Mouse (Mus musculus): ENCODE measurements around the gene Cxcl5. TPM values are rescaled to one million over a fixed set of nuclear protein-coding genes. Genes with fewer than 3 reads are reported as not detected.

The Cxcl5 gene
- polyA plus RNA-seq (2011; ENCODE audit: insufficient read length, low read depth, missing spikeins): 61.8 and 135 TPM in 2 replicates

DNA sequence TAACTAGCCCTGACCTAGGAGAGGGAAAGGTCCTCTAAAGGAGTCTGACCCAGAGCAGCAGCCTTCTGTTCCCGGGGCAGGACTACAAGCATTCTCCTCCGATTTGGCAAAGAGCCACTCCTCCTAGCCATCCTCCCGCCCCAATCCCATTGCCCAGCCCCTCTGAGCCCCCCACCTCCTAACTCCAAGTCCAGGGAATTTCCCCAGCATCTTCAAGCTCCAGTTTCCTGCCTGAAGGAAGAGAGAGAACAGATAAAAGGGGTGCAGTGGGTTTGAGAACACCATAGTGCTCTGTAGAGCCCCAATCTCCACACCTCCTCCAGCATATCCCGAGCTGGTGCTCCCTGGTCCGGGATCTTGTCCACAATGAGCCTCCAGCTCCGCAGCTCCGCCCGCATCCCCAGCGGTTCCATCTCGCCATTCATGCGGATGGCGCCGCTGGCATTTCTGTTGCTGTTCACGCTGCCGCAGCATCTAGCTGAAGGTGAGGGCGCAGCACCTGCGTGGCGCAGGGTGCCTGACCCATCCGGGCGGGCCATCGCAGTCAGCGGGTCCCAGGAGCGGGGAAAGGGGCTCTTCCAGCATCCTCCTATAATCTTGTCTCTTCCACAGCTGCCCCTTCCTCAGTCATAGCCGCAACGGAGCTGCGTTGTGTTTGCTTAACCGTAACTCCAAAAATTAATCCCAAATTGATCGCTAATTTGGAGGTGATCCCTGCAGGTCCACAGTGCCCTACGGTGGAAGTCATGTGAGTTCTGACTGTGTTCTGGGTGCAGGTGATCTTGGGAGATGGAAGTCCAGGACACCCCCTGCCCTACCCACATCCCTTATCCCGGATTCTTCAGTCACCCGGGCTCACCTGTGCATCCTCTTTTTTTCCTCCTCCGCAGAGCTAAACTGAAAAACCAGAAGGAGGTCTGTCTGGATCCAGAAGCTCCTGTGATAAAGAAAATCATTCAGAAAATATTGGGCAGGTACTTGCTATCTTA, at the start of gene Cxcl5:
Cxcl5 (plus strand) TSS at position 284 of the 989 bp plus-strand sequence.
- Histone ChIP-seq H3K4me3 (ENCODE audit: insufficient read depth, low read length) (peak within 1 kb of the TSS; percentile 3; the same call in 1 of the 2 replicates), H3K27ac (ENCODE audit: insufficient read depth, low read length) (peak within 1 kb of the TSS; percentile 78), H3K4me1 (ENCODE audit: control insufficient read depth, insufficient read depth, low read length) (peaks cover 9% of the 10 kb centered on the region)
- TF ChIP-seq CTCF (IDR thresholded peaks at IDR 0.05; ENCODE audit: borderline replicate concordance, insufficient read depth, low read length) (no peak), POLR2A (IDR thresholded peaks at IDR 0.05; ENCODE audit: low read depth, low read length) (peak; percentile 58)

- H3K4me3 ChIP-seq (ENCODE audit: insufficient read depth, low read length): no peak overlapping the region
- H3K4me1 ChIP-seq (ENCODE audit: control insufficient read depth, insufficient read depth, low read length): 0 out of 2 replicates have a peak, but pooled peaks cover 4% of the 10 kb centered on the region
- TF ChIP-seq POLR2A (IDR thresholded peaks at IDR 0.05; ENCODE audit: low read depth, low read length): no peak
- TF ChIP-seq CTCF (IDR thresholded peaks at IDR 0.05; ENCODE audit: borderline replicate concordance, insufficient read depth, low read length): no peak
Measured at GRCm38 (mm10) chr5:90711409-90711808, 47.8 kb upstream of the Cxcl5 start.

DNA sequence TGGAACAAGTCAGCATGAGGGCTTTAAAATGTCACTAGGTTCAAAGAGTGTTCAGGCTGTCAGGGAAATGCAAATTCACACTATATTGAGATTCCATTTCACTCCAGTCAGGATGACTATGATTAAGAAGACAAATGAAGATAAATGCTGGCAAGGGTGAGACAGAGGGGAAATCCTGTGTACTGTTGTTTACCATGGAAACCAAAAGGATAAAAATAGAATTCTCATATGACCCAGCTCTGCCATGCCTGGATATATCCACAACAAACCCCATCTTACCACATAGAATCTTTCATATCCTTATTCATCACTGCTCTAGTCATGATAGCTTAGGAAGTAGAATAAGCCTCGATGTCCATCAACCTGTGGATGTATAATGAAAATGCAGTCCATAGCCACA, 41.2 kb upstream of the Cxcl5 start:
- no peaks in the 10 kb centered on the region for H3K4me1 ChIP-seq (ENCODE audit: control insufficient read depth, insufficient read depth, low read length)
- no peak for TF ChIP-seq POLR2A (IDR thresholded peaks at IDR 0.05; ENCODE audit: low read depth, low read length)
- no peak for TF ChIP-seq CTCF (IDR thresholded peaks at IDR 0.05; ENCODE audit: borderline replicate concordance, insufficient read depth, low read length)
- H3K27ac ChIP-seq (ENCODE audit: insufficient read depth, low read length): no peak overlapping the region
- H3K4me3 ChIP-seq (ENCODE audit: insufficient read depth, low read length): no peak overlapping the region

More at GRCm38 (mm10) chr5:90711409-90711808, 47.8 kb upstream of the Cxcl5 start:
- no peak overlapping the region for H3K27ac ChIP-seq (ENCODE audit: insufficient read depth, low read length)

DNA sequence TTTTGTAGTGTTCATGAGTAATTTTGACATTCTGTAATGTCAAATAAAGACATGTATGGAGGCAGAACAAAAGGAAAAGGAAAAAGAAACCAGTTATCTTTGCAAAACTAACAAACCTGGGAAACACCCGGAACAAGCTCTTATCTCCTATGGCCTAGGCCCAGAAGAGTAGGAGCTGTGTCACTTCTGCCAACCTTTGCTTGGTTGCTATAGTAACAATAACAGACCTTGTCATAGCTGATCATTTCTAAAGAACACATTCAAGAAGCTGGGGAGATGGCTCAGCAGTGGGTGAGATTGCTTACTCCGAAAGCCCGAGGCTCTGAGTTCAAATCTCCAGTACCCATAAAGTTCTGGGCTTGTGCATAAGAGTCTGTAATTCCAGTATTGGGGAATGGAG, 36.5 kb upstream of the Cxcl5 start:
- TF ChIP-seq POLR2A (IDR thresholded peaks at IDR 0.05; ENCODE audit: low read depth, low read length) (no peak), CTCF (IDR thresholded peaks at IDR 0.05; ENCODE audit: borderline replicate concordance, insufficient read depth, low read length) (no peak)
- Histone ChIP-seq H3K4me1 (ENCODE audit: control insufficient read depth, insufficient read depth, low read length) (no peaks in the 10 kb centered on the region), H3K27ac (ENCODE audit: insufficient read depth, low read length) (no peak overlapping the region), H3K4me3 (ENCODE audit: insufficient read depth, low read length) (no peak overlapping the region)

- Histone ChIP-seq H3K4me3 (ENCODE audit: insufficient read depth, low read length) (no peak overlapping the region), H3K4me1 (ENCODE audit: control insufficient read depth, insufficient read depth, low read length) (no peaks in the 10 kb centered on the region), H3K27ac (ENCODE audit: insufficient read depth, low read length) (no peak overlapping the region)
- TF ChIP-seq CTCF (IDR thresholded peaks at IDR 0.05; ENCODE audit: borderline replicate concordance, insufficient read depth, low read length) (no peak), POLR2A (IDR thresholded peaks at IDR 0.05; ENCODE audit: low read depth, low read length) (no peak)
Measured at GRCm38 (mm10) chr5:90728254-90728653, 30.9 kb upstream of the Cxcl5 start.

DNA sequence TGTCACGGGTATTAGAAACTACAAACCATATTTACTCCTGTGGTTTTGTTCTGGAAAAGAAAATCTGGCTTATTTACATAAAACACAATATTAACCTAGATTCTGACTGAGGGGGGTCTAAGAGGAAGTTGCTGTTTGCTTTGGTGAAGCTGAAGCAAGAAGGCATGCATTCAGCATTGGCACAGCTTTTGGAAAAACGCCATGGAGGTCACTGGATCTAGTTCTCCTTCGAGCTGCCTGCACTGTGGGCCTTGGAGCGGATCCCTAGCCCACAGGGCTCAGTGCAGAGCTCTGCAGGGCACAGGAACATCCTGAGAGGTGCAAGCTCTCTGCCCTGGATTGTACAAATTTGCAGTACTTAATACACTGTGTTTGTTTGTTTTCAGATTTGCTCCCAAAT, 27.7 kb upstream of the Cxcl5 start:
- TF ChIP-seq CTCF (IDR thresholded peaks at IDR 0.05; ENCODE audit: borderline replicate concordance, insufficient read depth, low read length) (no peak), POLR2A (IDR thresholded peaks at IDR 0.05; ENCODE audit: low read depth, low read length) (no peak)
- Histone ChIP-seq H3K27ac (ENCODE audit: insufficient read depth, low read length) (no peak overlapping the region), H3K4me1 (ENCODE audit: control insufficient read depth, insufficient read depth, low read length) (no peaks in the 10 kb centered on the region), H3K4me3 (ENCODE audit: insufficient read depth, low read length) (no peak overlapping the region)

- H3K4me3 ChIP-seq (ENCODE audit: insufficient read depth, low read length): no peak overlapping the region
- TF ChIP-seq POLR2A (IDR thresholded peaks at IDR 0.05; ENCODE audit: low read depth, low read length) (no peak), CTCF (IDR thresholded peaks at IDR 0.05; ENCODE audit: borderline replicate concordance, insufficient read depth, low read length) (no peak)
- no peaks in the 10 kb centered on the region for H3K4me1 ChIP-seq (ENCODE audit: control insufficient read depth, insufficient read depth, low read length)
- no peak overlapping the region for H3K27ac ChIP-seq (ENCODE audit: insufficient read depth, low read length)
Measured at GRCm38 (mm10) chr5:90742029-90742428, 17.1 kb upstream of the Cxcl5 start.

DNA sequence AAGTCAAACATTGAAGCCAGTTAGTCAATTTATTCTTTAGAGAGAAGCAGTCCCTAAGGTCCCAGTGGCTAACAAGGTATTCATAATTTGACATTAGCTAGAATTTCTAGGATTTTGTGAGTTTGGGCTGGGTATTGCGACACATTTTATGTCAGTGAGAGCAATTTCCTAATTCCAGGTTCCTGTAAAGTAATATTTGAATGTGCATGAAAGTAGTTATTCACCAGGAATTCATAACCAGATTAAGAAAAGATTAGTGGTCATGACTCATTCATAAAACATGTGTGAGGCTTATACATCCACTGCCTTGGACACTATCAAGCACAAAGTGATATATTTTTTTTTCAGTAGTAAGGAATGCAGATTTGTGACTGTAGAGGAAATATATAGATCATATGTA, 5.2 kb upstream of the Cxcl5 start:
- no peak overlapping the region for H3K4me3 ChIP-seq (ENCODE audit: insufficient read depth, low read length)
- peaks cover 8% of the 10 kb centered on the region for H3K4me1 ChIP-seq (ENCODE audit: control insufficient read depth, insufficient read depth, low read length)
- H3K27ac ChIP-seq (ENCODE audit: insufficient read depth, low read length): no peak overlapping the region
- no peak for TF ChIP-seq CTCF (IDR thresholded peaks at IDR 0.05; ENCODE audit: borderline replicate concordance, insufficient read depth, low read length)
- no peak for TF ChIP-seq POLR2A (IDR thresholded peaks at IDR 0.05; ENCODE audit: low read depth, low read length)

DNA sequence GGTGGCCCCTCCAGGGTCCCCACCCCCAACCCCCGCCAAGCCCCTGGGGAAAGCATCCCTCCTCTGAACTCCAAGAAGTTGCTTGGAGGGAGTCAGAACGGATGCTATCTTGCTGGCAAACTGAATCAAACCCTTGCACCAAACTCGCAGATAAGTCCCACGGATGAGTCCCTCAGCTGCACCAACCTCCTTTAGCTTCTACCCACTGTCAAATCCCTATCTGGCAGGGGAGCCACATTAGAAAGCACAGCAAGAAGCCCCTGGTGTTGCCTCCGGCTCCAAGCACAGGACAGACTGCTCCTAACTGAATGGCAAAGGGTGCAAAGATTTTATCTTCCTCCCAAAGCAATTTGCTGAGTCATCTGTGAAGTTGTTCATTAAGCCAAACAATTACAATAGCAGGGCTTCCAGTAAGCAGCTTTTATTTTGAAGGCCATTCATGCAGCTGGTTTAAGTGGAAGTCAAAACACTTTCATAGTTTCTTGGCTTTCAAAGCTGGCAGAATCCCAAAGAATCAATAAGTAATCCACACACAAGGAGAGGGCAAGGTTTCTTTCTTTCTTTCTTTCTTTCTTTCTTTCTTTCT, 1.0 kb upstream of the Cxcl5 start:
- Histone ChIP-seq H3K4me1 (ENCODE audit: control insufficient read depth, insufficient read depth, low read length) (peaks cover 5% of the 10 kb centered on the region), H3K4me3 (ENCODE audit: insufficient read depth, low read length) (no peak overlapping the region), H3K27ac (ENCODE audit: insufficient read depth, low read length) (peak overlapping the region; percentile 45)
- TF ChIP-seq CTCF (IDR thresholded peaks at IDR 0.05; ENCODE audit: borderline replicate concordance, insufficient read depth, low read length) (no peak), POLR2A (IDR thresholded peaks at IDR 0.05; ENCODE audit: low read depth, low read length) (0 out of 2 replicates have a peak, but pooled peaks have one; percentile 11)

Data from embryonic fibroblast, embryonic 13.5 days (primary cell).